Mouse (Mus musculus): ENCODE results near the gene 1110051M20Rik.

The 1110051M20Rik gene

GRCm38 (mm10) chr2:91339591-91339990, 104.9 kb downstream of the 1110051M20Rik start:
- no peak for DNase-seq

DNA sequence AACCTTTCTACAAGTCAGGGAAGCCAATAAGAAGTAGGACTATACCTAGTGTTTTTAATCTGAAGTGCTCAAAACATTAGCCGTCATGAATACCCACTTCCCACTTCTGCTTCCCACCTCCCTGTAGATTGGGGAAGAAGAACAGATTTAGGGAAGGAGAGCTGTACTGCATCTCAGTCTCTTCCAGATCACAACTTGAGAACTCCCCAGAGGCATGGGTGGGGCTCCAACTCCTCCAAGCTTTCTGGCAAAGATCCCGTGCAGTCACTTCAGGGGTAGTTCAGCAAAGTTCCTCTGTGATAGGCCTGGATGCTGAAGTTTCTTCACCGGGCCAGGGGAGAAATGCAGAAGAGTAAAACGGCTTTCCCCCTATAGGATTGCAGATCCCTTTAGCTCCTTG, 109.4 kb downstream of the 1110051M20Rik start:
- DNase-seq: peak; percentile 33

GRCm38 (mm10) chr2:91331051-91331843, 113.3 kb downstream of the 1110051M20Rik start:
- no peak for DNase-seq

DNA sequence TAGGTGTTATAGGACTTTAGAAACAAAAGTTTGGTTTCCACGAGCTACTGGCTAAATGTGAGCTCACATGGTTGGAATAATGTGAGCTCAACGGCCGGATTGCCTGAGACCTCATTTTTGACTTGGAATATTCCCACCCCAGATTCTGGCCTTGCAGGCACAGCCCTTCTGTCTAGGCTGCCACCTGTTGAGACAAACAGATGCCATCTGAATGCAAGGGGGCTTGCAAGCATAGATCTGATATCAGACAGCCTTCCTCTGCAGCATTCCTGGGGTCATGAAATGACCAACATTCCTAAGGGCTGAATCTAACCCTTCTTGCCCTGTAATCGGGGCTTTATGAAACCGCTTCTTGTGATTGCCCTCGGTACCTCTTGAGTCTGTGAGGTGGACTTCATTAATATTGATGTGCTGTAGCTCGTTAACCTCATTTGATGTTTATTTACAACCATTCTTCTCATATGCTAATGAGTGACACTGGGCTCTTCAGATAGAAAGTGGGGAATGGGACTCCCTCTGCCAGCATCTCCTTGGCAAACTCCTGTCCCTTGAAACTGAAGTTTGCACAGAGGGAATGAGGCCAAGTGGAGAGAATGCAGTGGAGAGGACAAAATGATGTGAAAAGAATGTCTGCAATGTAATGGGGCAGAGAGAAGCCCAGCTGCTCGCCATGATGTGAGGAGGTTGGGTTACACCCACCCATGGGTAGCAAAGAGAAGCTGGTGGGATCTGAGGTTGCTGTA, 114.3 kb downstream of the 1110051M20Rik start:
- DNase-seq: no peak

DNA sequence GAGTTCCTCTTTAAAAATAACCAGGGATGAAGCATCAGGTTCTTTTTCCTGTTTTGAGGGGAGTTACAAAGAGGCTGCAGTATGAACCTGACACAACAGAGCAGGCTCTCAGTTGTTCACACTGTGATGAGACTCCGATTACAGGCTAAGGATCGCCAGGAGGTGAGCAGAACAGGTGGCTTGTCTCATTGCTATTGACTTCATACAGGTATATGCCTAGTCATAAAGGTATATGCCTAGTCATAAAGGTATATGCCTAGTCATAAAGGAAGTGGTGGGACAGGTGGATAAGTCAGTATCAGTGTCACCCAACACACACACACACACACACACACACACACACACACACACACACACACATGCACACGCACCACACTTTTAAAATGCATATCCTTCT, 115.8 kb downstream of the 1110051M20Rik start:
- no peak for DNase-seq

DNA sequence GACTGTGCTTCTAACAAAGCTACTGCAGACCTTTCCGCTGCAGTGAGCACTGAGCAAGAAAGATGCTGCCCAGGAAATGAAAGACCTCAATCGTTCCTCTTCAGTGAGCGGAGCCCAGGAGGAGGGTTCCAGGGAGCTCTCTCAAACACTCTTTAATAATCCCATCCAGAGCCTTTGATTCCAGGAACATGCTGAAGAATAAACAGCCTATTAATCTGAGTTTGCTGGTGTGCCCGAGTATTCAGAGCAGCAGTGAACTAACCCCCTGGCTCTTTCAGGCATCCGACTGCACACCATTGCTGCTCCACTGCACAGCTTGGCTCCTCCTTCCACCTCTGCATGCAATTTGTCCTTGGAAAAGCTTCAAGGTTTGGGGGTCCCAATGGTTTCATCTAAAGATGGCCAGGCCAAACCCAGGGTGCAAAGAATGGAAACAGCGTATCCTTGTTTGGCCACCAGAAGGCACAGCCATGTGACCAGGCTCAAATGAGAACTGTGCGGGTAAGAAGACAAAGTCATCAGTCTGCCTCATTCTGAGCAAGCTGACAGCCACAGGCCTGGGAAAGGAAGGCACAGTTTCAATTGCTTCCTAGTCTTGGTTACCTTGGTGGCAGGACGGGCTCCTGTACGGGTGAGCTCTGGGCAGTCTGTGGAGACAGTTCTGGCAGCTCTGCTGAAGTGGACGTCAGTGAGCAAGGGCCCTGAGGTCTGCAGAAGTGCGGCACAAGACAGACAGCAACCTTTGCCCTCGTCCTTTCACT, 116.4 kb downstream of the 1110051M20Rik start:
- DNase-seq: peak; percentile 44

DNA sequence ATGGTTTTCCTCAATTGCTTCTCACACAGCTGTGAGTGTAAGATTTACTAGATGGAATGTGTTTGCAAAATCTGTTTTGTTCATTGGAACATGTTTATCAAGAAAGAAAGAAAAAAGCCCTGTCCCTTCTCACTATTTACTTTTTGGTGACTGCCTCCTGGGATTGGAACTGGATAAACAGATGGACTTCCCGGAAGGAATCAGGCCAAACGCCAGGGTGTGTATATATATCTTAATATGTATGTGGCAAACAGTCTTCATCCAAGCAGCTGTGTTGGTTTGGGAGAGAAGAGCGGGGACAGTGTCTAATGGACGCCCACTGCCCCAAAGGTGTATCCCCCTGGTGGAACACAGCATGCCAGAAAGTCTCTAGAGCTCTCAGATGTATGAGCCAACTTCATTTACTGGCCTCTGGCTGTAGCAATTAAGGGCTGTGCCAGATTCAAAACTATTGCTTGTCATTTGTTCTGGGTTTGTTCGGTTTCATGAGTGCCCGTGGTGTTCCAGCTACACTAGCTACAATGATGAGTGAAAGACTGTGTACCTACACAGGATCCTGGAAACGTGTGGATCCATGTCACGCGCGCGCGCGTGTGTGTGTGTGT, 117.7 kb downstream of the 1110051M20Rik start:
- DNase-seq: peak; percentile 43

- peak; percentile 23 for DNase-seq
Measured at GRCm38 (mm10) chr2:91324761-91325421, 119.6 kb downstream of the 1110051M20Rik start.

DNA sequence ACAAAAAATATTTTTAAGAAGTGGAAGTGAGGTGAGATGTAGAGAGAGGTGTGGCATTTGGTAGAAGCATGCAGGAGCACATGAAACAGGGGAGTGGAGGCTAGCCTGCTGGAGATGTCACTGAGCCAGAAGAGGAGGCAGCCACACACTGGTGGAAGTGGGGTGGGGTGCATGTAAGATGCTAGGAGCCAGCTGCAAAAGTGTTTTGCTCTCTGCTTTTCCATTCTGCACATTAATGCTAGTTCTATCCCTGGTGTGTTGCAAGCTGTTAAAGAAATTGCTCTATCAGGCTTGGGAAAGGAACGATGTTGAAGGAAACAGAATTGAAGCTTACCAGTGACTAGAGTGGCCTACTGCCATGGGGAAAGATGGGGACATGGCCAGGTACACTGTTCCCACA, 120.2 kb downstream of the 1110051M20Rik start:
- DNase-seq: no peak

GRCm38 (mm10) chr2:91322490-91322889, 122.0 kb downstream of the 1110051M20Rik start:
- DNase-seq: no peak

DNA sequence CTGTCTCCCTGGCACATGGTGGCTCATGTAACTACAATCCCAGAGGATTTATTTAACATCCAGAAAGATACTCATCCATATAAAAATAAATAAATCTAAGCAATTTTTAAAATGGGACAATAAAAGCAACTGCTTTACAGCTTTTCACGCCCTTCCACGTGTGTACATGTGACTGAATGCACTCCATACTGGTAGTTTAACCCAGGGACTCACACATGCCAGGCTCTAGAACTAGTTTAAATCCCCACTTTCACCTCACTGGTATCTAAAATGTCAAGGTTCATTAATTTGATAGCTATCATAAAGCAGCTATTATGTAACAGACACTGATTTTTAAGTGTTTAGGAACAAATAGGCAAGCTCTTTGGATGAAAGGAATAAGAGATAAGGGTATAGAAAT, 122.6 kb downstream of the 1110051M20Rik start:
- no peak for DNase-seq

DNA sequence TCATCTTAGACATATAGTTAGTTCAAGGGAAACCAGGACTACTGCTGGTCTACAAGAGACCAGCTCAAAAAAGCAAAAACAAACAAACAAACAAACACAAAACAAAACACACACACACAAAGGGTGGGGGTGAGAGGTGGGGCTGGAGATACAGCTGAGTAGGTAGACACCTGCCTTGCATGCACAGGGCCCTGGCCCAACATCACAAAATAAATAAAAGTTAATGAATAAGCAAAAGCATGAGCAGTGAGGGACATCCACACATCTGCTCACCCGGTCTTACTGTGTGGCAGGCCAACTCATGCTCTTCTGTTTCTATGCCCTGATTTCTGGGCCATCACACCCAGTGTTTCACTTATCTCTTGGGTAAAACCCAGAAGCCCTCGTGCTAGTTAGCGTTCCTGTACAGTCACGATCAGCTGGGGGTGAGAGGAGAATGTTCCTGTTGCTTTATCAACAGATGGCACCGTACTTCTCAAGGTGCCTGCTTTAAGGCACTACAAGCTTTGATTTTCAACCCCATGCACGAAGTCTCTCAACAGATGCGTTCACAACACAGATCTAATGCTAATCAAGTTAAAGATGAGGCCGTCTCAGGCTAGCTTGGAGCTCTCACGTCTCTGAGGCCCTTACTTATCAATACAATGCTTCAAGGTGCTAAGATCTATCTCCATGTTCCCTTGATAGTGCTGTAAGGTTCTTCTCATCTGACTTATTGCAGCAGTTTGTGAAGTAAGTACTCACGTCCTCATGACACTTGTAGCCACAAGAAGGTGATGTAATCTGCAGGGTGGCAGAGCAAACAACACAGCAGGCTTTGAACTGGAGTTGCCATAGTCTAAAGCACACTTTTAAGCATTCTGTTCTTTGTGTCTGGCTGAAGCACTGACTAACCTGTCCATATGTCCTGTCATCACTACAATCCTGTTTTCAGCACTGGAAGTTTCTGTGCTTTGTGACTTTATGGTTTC, 123.7 kb downstream of the 1110051M20Rik start:
- no peak for DNase-seq

DNA sequence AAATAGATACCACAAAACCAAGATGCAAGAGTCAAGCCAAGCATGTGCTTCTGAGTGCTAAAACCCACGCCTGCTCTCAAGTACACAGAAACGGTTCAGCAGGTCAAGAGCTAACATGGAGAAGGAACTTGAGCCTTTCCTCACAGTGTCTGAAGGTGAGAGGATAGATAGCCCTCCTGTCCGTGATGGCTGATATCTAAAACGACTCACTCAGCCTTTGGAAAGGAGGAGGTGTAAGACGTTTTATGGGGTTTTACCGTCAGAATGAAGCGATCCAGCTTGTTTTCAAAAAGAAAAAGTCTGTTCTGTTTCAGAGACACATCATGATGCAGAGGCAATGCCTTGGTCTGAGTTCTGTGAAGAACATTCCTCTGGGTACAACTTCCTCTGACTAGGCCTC, 130.3 kb downstream of the 1110051M20Rik start:
- no peak for DNase-seq

DNA sequence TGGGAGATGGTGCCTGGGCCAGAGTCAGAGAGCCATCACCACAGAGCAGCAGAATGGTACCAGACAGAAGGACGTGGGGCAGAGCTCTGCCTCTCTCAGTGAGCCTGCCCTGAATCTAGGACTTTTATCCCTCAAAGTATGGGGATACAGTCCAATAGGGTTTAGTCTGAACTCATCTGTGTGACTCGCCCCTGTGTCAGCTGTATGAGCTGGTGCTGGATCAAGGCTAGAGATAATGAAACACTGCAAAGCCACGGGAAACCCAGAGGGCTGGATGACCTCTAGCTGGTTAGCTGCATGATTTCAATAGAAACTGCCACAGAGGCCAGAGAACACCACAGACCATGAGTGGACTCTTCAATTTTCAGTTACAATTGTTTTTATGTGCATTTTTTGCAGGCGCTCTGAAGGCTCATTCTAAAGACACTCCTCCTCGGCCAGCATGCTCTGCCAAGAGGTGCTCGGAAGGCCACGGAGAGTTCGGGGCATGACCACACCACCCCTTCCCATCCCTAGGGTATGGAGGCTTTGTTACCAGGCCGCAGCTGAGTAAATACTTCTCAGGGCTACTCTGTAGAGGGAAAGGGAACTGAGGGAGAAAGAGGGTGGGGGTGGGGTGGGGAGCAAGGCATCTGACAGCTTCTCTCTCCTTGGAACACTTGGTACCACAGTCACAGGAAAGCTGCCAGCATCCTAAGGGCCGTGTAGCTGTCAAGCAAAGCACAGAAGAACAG, 131.8 kb downstream of the 1110051M20Rik start:
- DNase-seq: peak; percentile 25

GRCm38 (mm10) chr2:91309546-91309945, 135.0 kb downstream of the 1110051M20Rik start:
- DNase-seq: no peak

- no peak for DNase-seq
Measured at GRCm38 (mm10) chr2:91308680-91309079, 135.8 kb downstream of the 1110051M20Rik start.

GRCm38 (mm10) chr2:91306589-91306988, 137.9 kb downstream of the 1110051M20Rik start:
- DNase-seq: no peak

DNA sequence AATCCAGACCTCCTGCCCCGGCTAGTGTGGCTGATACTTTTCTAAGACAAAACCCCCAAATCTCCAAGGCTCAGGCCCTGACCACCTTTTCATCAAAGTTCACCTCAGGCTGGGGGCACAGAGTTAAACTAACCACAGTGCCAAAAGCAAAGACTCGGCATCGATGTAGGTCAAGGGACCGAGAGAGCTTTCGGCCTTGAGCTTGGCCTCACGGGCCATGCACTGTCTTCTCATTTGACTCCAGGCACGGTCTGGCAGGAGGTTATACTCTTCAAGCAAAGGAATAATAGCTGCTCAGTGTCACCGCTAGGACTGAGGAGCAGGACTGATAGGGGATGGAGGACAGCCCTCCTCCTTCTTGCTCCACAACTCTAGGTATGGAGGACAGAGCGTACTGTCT, 138.6 kb downstream of the 1110051M20Rik start:
- DNase-seq: no peak

GRCm38 (mm10) chr2:91302845-91303244, 141.7 kb downstream of the 1110051M20Rik start:
- DNase-seq: no peak

- no peak for DNase-seq
Measured at GRCm38 (mm10) chr2:91301836-91302235, 142.7 kb downstream of the 1110051M20Rik start.
